Mouse (Mus musculus) liver, embryonic 15.5 days (tissue): ENCODE measurements around the gene Calml4. TPM values are rescaled to one million over a fixed set of nuclear protein-coding genes. Genes with fewer than 3 reads are reported as not detected.
A peak's percentile ranks its signal among the peaks of the same experiment; 100 is the strongest.
"Not testable (repeated sequence)": the region's sequence is repeated elsewhere in the genome, so short reads cannot be mapped to it uniquely, and the experiment has no call there.

Experiments used
- ATAC-seq: fragments of 200-750 bp; cut with Nextera tagmentation; 2 replicates; pipeline ENCODE4 v1.8.0; 2017; ENCODE audit warnings: moderate number of reproducible peaks, mild to moderate bottlenecking, moderate library complexity; ENCODE audit not compliant: insufficient read depth
- H3K27ac ChIP-seq: fragments of 300-500 bp; sonication (generic); replicated peaks from 2 replicates; pipeline ENCODE4 v1.5.1; 2015; ENCODE audit warnings: mild to moderate bottlenecking, inconsistent platforms
- H3K27me3 ChIP-seq: fragments of 300-500 bp; sonication (generic); 2 replicates; pipeline ENCODE4 v1.6.1; 2015; ENCODE audit warnings: mild to moderate bottlenecking, inconsistent platforms
- H3K36me3 ChIP-seq: fragments of 300-500 bp; sonication (generic); replicated peaks from 2 replicates; pipeline ENCODE4 v1.6.1; 2015; ENCODE audit warnings: moderate library complexity, mild to moderate bottlenecking, inconsistent platforms
- H3K4me1 ChIP-seq: fragments of 300-500 bp; sonication (generic); replicated peaks from 2 replicates; pipeline ENCODE4 v1.6.1; 2015; ENCODE audit warnings: inconsistent platforms
- H3K4me2 ChIP-seq: fragments of 300-500 bp; sonication (generic); 2 replicates; pipeline ENCODE4 v1.6.1; 2015; ENCODE audit warnings: moderate library complexity, mild to moderate bottlenecking, inconsistent platforms
- H3K4me3 ChIP-seq: fragments of 300-500 bp; sonication (generic); replicated peaks from 2 replicates; pipeline ENCODE4 v1.5.1; 2015; ENCODE audit warnings: mild to moderate bottlenecking, inconsistent platforms
- H3K9ac ChIP-seq: fragments of 300-500 bp; sonication (generic); 2 replicates; pipeline ENCODE4 v1.6.1; 2015; ENCODE audit warnings: moderate library complexity, mild to moderate bottlenecking, inconsistent platforms
- H3K9me3 ChIP-seq: fragments of 300-500 bp; sonication (generic); replicated peaks from 2 replicates; pipeline ENCODE4 v1.6.1; 2016; ENCODE audit warnings: inconsistent platforms
- WGBS: fragments of 180-500 bp; shearing (Covaris S2); methylation state at CpG from one replicate; pipeline ENCODE4 v1.1.7; 2015; ENCODE audit warnings: mixed read lengths; ENCODE audit not compliant: insufficient replicate concordance; 5-methylcytosine and 5-hydroxymethylcytosine counted together
- polyA plus RNA-seq: library from polyadenylated mRNA; unstranded; fragments of >200 nt; fragmentation: Nextera tagmentation; extraction: Ambion mirVana; gene quantifications from 2 replicates; pipeline ENCODE4 v1.2.1, GENCODE M21; 2015

Gene Calml4
- polyA plus RNA-seq, 1 experiment from 2014 or later: 2.1 TPM

- Histone ChIP-seq H3K4me1 (0 out of 2 replicates have a peak, but pooled peaks cover 5% of the 10 kb centered on the region), H3K36me3 (no peaks in the 10 kb centered on the region), H3K9me3 (no peaks in the 10 kb centered on the region), H3K27ac (no peak overlapping the region), H3K4me2 (no peak overlapping the region), H3K27me3 (no peaks in the 10 kb centered on the region), H3K9ac (no peak overlapping the region), H3K4me3 (no peak overlapping the region)
- 57% methylated on average over 3 of the region's 3 CpGs for WGBS
- ATAC-seq: no peak
Measured at GRCm38 (mm10) chr9:62819494-62819893, 38.4 kb upstream of the Calml4 start.

- not testable (repeated sequence) for H3K9ac ChIP-seq, H3K9me3 ChIP-seq, H3K27ac ChIP-seq, H3K4me1 ChIP-seq, H3K27me3 ChIP-seq, H3K4me3 ChIP-seq, ATAC-seq, H3K4me2 ChIP-seq, H3K36me3 ChIP-seq
- WGBS: 64% methylated on average over 6 of the region's 6 CpGs
Measured at GRCm38 (mm10) chr9:62819910-62820309, 38.0 kb upstream of the Calml4 start.

- Histone ChIP-seq H3K27ac (no peak overlapping the region), H3K9me3 (no peaks in the 10 kb centered on the region), H3K4me1 (peaks cover 7% of the 10 kb centered on the region), H3K27me3 (no peaks in the 10 kb centered on the region), H3K36me3 (no peaks in the 10 kb centered on the region), H3K9ac (no peak overlapping the region), H3K4me3 (no peak overlapping the region), H3K4me2 (no peak overlapping the region)
- no peak for ATAC-seq
- WGBS: 70% methylated on average over 6 of the region's 6 CpGs
Measured at GRCm38 (mm10) chr9:62820829-62821228, 37.1 kb upstream of the Calml4 start.

GRCm38 (mm10) chr9:62821811-62822210 is 36.1 kb upstream of the Calml4 start:
- WGBS: 88% methylated on average over 7 of the region's 7 CpGs
- no peak overlapping the region for H3K4me3 ChIP-seq
- H3K9ac ChIP-seq: no peak overlapping the region
- no peak overlapping the region for H3K4me2 ChIP-seq
- H3K27me3 ChIP-seq: no peaks in the 10 kb centered on the region
- H3K36me3 ChIP-seq: no peaks in the 10 kb centered on the region
- no peak for ATAC-seq
- H3K4me1 ChIP-seq: peaks cover 17% of the 10 kb centered on the region
- H3K9me3 ChIP-seq: no peaks in the 10 kb centered on the region
- no peak overlapping the region for H3K27ac ChIP-seq

- H3K9ac ChIP-seq: no peak overlapping the region
- WGBS: 30% methylated on average over 8 of the region's 9 CpGs
- no peaks in the 10 kb centered on the region for H3K36me3 ChIP-seq
- H3K27me3 ChIP-seq: no peaks in the 10 kb centered on the region
- H3K27ac ChIP-seq: 0 out of 2 replicates have a peak overlapping the region, but pooled peaks have one; percentile 45
- H3K9me3 ChIP-seq: no peaks in the 10 kb centered on the region
- H3K4me2 ChIP-seq: peak overlapping the region; percentile 25; the same call in 1 of the 2 replicates
- ATAC-seq: no peak
- H3K4me3 ChIP-seq: no peak overlapping the region
- H3K4me1 ChIP-seq: peaks cover 40% of the 10 kb centered on the region
Measured at GRCm38 (mm10) chr9:62825791-62826393, 32.0 kb upstream of the Calml4 start.

- Histone ChIP-seq H3K4me2 (peak overlapping the region; percentile 25; the same call in 1 of the 2 replicates), H3K36me3 (no peaks in the 10 kb centered on the region), H3K27ac (no peak overlapping the region), H3K4me3 (no peak overlapping the region), H3K9ac (no peak overlapping the region), H3K27me3 (no peaks in the 10 kb centered on the region), H3K9me3 (no peaks in the 10 kb centered on the region), H3K4me1 (peaks cover 40% of the 10 kb centered on the region)
- WGBS: 29% methylated on average over 7 of the region's 7 CpGs
- no peak for ATAC-seq
Measured at GRCm38 (mm10) chr9:62826456-62826855, 31.4 kb upstream of the Calml4 start.

- peak; percentile 45 for ATAC-seq
- Histone ChIP-seq H3K27ac (peak overlapping the region; percentile 75), H3K36me3 (no peaks in the 10 kb centered on the region), H3K4me3 (peak overlapping the region; percentile 48), H3K9ac (peak overlapping the region; percentile 35), H3K4me2 (peak overlapping the region; percentile 84), H3K27me3 (no peaks in the 10 kb centered on the region), H3K9me3 (no peaks in the 10 kb centered on the region), H3K4me1 (peaks cover 40% of the 10 kb centered on the region)
- 5% methylated on average over 24 of the region's 24 CpGs for WGBS
Measured at GRCm38 (mm10) chr9:62827939-62828652, 29.8 kb upstream of the Calml4 start.

GRCm38 (mm10) chr9:62828662-62829086 is 29.2 kb upstream of the Calml4 start:
- WGBS: under 1% methylated on average over 23 of the region's 23 CpGs

GRCm38 (mm10) chr9:62829877-62830276 is 28.0 kb upstream of the Calml4 start:
- H3K27ac ChIP-seq: no peak overlapping the region
- WGBS: 64% methylated on average over 6 of the region's 6 CpGs
- no peak overlapping the region for H3K4me2 ChIP-seq
- no peak overlapping the region for H3K4me3 ChIP-seq
- ATAC-seq: no peak
- no peaks in the 10 kb centered on the region for H3K9me3 ChIP-seq
- H3K27me3 ChIP-seq: no peaks in the 10 kb centered on the region
- no peaks in the 10 kb centered on the region for H3K36me3 ChIP-seq
- H3K4me1 ChIP-seq: peaks cover 39% of the 10 kb centered on the region
- no peak overlapping the region for H3K9ac ChIP-seq

More at GRCm38 (mm10) chr9:62828662-62829086, 29.2 kb upstream of the Calml4 start:
- Histone ChIP-seq H3K4me1 (peaks cover 40% of the 10 kb centered on the region), H3K27ac (no peak overlapping the region), H3K36me3 (no peaks in the 10 kb centered on the region), H3K4me2 (peak overlapping the region; percentile 84), H3K4me3 (peak overlapping the region; percentile 48), H3K27me3 (no peaks in the 10 kb centered on the region), H3K9ac (peak overlapping the region; percentile 35; the same call in 1 of the 2 replicates), H3K9me3 (no peaks in the 10 kb centered on the region)
- peak; percentile 83 for ATAC-seq

GRCm38 (mm10) chr9:62834906-62835305 is 23.0 kb upstream of the Calml4 start:
- WGBS: 54% methylated on average over 5 of the region's 5 CpGs

GRCm38 (mm10) chr9:62835705-62836446 is 22.0 kb upstream of the Calml4 start:
- WGBS: 45% methylated on average over 4 of the region's 4 CpGs
- Histone ChIP-seq H3K4me2 (no peak overlapping the region), H3K9me3 (no peaks in the 10 kb centered on the region), H3K4me1 (peaks cover 39% of the 10 kb centered on the region), H3K27me3 (no peaks in the 10 kb centered on the region), H3K4me3 (no peak overlapping the region), H3K27ac (no peak overlapping the region), H3K36me3 (no peaks in the 10 kb centered on the region; the same call in 1 of the 2 replicates), H3K9ac (no peak overlapping the region)
- ATAC-seq: no peak

More at GRCm38 (mm10) chr9:62834906-62835305, 23.0 kb upstream of the Calml4 start:
- ATAC-seq: no peak
- Histone ChIP-seq H3K4me2 (no peak overlapping the region), H3K9me3 (no peaks in the 10 kb centered on the region), H3K4me1 (peaks cover 29% of the 10 kb centered on the region), H3K27me3 (no peaks in the 10 kb centered on the region), H3K27ac (no peak overlapping the region), H3K4me3 (no peak overlapping the region), H3K9ac (no peak overlapping the region), H3K36me3 (no peaks in the 10 kb centered on the region)
